Mouse (Mus musculus) bone marrow macrophage, adult 2 months (primary cell): ENCODE measurements around the gene Krt7.

Experiments
- CTCF ChIP-seq: IDR thresholded peaks from 2 replicates; pipeline ENCODE4 v1.5.1; 2012; ENCODE audit warnings: low read depth, mild to moderate bottlenecking, low read length, moderate library complexity
- POLR2A ChIP-seq: IDR thresholded peaks from 2 replicates; pipeline ENCODE4 v1.6.1; 2012; ENCODE audit warnings: mild to moderate bottlenecking, low read depth, low read length, borderline replicate concordance

GRCm38 (mm10) chr15:101368015-101368414 is 42.8 kb upstream of the Krt7 start:
- TF ChIP-seq CTCF (no peak), POLR2A (no peak)
